Mouse (Mus musculus): ENCODE results near the gene Tomm70a. TPM values are rescaled to one million over a fixed set of nuclear protein-coding genes. Genes with fewer than 3 reads are reported as not detected.

Gene Tomm70a
- total RNA-seq (2021) = 10 to 100 TPM; 33.9 to 36.9 TPM
- long read RNA-seq, experiment 1, full-length matches to known transcripts = 47 of 54 reads
- long read RNA-seq, experiment 1, partial matches to known transcripts = 7 of 54 reads
- long read RNA-seq, experiment 1, other reads (novel, unspliced or antisense) = 0 of 54 reads
- long read RNA-seq, experiment 2, full-length matches to known transcripts = 74 of 88 reads
- long read RNA-seq, experiment 2, partial matches to known transcripts = 12 of 88 reads
- long read RNA-seq, experiment 2, other reads (novel, unspliced or antisense) = 2 of 88 reads

DNA sequence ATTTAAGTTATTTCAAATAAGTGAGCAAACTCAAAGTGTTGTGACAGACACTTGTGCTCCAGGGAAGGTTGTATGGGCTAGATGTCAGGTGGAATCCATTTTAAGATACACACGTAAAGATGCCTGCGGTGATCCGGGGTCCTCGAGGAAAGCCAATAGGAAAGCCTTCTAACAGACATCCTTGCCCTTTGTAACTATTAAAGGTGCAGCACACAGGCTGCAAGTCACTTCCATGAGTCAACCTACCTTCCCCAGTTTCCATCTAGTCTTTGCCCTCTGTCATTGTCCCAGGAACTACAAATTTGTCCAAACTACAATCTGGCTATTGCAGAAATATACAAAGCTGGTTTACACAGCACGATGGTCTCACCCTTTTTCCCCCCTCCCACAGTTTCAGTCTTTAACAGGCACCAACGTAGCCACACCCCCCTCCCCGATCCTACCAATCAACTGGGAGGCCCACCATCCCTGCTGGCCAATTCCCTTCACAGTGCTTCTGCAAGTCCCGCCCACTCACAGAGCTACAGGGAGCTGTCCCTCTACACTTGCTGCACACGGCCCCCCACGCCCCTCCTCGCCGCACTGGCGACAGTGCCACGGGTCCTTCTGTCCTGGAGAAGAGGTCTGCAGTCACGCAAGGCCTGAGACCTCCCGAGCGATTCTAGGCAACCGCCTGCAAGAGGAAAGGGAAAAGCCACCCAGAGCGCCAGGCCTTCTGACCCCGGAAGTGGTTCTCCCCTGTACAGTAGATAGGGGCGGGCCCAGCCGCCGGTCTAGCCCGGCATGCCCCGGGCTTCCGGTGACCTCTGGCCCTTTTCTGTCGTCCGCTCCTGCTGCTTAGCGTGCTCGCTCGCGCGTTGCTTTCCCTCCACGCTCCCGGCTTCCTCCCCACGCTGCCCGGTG lies at the start of gene Tomm70a:
Gene Tomm70a (plus strand): TSS at position 791 of the 903 bp plus-strand sequence.
- intact Hi-C loops (cut with DNase I; ENCODE audit: low total_unique reads) = no loop called here
- peak; percentile 94 for DNase-seq

GRCm38 (mm10) chr16:57075986-57076385 lies 45.5 kb upstream of the Tomm70a start:
- no peak for DNase-seq
- intact Hi-C loops (cut with DNase I; ENCODE audit: low total_unique reads) = no loop called here

DNA sequence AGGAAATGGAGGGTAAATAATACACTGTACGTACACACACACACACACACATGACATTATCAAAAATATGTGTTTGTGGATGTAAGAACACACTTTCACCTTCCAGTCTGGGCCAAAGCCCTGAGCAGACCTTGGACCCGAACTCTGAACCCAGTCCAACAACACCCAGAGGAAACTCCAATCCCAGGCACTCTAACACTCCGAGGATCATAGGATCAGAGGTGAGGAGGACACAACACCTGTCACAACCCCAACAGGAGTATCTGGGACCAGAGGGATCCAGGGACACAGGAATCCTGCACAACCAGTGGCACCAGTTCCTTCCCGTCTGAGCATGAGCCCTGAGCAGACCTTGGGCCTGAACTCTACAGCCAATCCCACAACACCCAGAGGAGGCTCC lies 41.9 kb upstream of the Tomm70a start:
- intact Hi-C loops (cut with DNase I; ENCODE audit: low total_unique reads) = no loop called here
- no peak for DNase-seq

GRCm38 (mm10) chr16:57092460-57092859 lies 29.0 kb upstream of the Tomm70a start:
- intact Hi-C loops (cut with DNase I; ENCODE audit: low total_unique reads) = loop anchor here (5.0 kb wide), 1 partner anchor 320 kb away; no protein-coding TSS in a partner anchor
- no peak for DNase-seq

GRCm38 (mm10) chr16:57092911-57093605 lies 28.4 kb upstream of the Tomm70a start:
- intact Hi-C loops (cut with DNase I; ENCODE audit: low total_unique reads) = loop anchor here (5.0 kb wide), 1 partner anchor 321 kb away; no protein-coding TSS in a partner anchor
- no peak for DNase-seq

DNA sequence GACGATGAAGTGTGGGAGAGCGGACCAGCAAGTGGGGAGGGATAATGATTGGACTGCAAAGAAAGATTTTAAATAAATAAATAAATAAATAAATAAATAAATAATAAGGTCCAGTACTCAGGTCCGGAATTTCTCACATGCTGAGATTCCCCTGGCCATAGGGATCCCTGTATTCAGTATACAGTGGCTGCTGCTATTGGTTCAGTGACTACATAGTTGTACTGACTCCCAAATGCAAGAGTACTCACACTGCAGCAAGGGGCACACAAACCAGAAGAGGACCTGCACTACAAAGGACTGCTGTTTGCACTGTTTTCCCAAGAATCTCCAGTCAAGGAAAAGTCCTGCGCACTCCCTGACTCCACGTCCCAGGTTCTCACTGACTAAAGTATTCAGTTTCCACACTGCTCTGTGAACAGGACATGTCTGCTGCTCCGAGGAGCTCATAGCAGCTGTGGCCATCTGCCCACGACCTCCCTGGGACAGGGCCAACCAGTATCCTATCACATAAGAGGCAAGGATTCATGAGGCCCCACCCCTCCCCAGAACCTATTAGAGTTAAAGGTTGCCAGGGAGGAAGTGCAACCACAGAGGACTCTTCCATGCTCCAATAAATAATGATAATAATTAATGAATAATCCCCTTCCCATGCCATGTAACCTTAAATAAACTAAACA lies 22.9 kb upstream of the Tomm70a start:
- no peak for DNase-seq
- intact Hi-C loops (cut with DNase I; ENCODE audit: low total_unique reads) = no loop called here

GRCm38 (mm10) chr16:57099572-57100237 lies 21.8 kb upstream of the Tomm70a start:
- DNase-seq = no peak
- intact Hi-C loops (cut with DNase I; ENCODE audit: low total_unique reads) = no loop called here

GRCm38 (mm10) chr16:57101174-57101573 lies 20.3 kb upstream of the Tomm70a start:
- intact Hi-C loops (cut with DNase I; ENCODE audit: low total_unique reads) = no loop called here
- no peak for DNase-seq

DNA sequence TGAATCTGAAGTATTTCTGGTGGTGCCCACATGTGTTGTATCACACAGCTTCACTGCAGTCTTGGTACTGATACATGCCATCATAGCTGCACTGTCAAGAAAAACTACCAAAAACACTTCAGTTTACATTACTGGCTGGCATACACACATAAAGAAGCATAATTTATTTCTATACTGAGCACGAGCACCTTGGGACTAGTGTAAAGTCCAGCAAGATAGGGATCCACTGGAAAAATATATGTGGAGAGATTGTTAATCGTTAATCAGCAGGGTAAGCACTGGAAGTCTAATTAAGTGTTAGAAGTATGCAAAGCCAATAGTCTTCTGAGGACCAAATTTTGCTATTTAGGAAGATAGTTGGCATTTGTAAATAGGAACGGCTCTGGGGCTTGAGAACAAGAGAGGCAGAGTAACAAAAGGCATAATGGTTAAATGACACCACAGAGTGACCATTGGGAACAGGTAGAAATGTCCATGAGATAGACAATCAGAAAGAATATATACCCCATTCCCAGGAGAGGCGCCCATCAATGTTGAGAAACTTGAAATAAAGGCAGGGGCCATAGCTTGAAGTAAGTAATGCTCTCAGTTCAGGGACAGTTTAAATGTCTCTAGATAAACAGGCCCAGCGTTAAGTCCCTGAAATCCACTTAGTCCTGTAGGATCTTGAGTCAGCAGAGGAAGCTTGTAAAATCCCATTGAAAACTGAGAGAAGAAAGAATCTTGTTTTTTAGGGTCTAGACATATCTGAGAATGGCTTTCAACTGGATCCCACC lies 15.1 kb upstream of the Tomm70a start:
- intact Hi-C loops (cut with DNase I; ENCODE audit: low total_unique reads) = no loop called here
- DNase-seq = no peak

DNA sequence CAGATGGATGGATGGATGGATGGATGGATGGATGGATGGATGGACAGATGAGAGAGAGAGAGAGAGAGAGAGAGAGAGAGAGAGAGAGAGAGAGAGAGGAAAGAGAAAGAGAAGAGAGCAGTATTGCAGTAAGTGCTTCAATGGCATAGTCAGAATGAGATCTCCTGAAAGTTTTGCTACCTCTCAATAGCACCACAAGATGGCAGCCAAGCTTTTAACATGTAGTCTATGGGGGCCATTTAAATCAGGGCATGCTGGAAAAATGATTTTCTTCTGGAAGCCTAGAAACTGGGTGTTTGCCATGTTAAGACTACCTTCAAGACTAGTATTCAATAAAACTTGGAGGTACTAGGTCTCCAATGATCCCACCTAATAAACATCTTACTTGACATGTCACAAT lies 5.4 kb upstream of the Tomm70a start:
- intact Hi-C loops (cut with DNase I; ENCODE audit: low total_unique reads) = no loop called here
- no peak for DNase-seq

DNA sequence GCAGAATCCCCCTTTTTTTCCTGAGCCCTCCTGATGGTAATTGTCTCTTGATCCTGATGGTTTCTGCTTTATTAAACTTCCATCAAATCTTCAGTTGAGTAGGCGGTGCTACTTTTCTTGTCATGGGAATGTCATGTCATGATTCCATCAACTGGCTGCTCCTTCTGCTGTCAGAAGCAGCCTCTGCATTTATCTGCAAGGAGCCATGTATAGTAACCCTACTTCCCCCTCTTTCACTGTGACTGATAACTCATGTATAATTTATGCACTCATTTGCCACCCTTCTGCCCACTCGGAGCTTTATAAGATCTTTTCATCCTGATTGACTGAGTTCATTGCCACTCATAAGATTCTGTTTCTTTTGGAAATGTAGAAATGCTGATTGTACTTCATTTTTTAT lies 3.9 kb upstream of the Tomm70a start:
- intact Hi-C loops (cut with DNase I; ENCODE audit: low total_unique reads) = no loop called here
- no peak for DNase-seq

GRCm38 (mm10) chr16:57121816-57122415 lies 413 bp downstream of the Tomm70a start:
- peak; percentile 19 for DNase-seq
- intact Hi-C loops (cut with DNase I; ENCODE audit: low total_unique reads) = no loop called here

DNA sequence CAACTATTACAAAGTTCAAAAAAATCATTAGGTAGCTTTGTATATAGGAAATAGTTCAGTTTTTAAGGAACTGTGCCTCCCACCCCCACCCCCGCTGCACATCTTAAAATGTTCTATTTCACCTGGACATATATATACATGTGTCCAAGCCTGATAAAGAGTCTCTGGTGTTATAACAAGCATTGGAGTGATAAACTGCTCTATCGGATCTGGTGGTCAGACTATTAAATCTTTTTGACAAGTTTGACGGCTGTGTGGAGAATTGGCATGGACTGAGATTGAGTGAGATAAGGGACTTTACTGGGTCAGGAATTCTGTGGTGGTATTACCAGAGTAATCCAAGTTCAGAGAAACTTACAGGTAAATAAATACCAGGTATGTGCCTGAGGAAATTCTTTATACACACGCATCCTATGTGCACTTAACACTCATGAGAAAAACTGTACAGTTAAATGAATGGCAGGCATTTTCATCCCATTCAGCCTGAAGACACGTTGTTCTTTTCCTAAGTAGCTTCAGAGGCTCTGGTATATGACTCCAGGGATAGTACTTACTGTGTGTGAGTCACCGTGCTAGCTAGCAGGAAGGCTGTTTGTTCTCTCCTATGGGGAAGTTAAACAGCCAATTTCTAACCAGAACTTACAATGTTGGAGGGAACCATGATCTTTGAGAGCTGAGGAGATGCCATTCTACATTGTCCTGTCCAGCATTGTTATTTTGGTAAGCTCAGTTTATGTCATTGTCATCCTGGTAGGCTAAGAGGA lies 1.4 kb downstream of the Tomm70a start:
- intact Hi-C loops (cut with DNase I; ENCODE audit: low total_unique reads) = no loop called here
- DNase-seq = no peak

- intact Hi-C loops (cut with DNase I; ENCODE audit: low total_unique reads) = no loop called here
- no peak for DNase-seq
Measured at GRCm38 (mm10) chr16:57126268-57126667, 4.8 kb downstream of the Tomm70a start.

DNA sequence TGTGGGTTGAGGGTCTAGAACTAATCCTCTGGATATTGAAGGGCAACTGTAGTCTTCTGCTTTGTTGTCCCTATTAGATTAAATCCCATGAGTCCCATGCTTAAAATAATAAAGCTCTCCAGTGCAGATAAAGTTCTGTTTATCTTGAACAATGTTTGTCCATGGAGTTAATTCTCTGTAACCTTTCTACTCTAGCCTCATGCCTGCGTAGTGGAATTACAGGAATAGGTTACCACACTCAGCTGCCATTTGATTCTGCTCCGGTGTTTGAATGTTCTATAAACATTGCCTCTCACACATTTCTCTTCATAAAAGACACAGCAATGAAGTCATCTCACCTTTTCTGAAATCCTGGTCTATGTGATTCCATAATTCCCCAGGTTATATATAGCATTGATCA lies 6.3 kb downstream of the Tomm70a start:
- intact Hi-C loops (cut with DNase I; ENCODE audit: low total_unique reads) = no loop called here
- no peak for DNase-seq

DNA sequence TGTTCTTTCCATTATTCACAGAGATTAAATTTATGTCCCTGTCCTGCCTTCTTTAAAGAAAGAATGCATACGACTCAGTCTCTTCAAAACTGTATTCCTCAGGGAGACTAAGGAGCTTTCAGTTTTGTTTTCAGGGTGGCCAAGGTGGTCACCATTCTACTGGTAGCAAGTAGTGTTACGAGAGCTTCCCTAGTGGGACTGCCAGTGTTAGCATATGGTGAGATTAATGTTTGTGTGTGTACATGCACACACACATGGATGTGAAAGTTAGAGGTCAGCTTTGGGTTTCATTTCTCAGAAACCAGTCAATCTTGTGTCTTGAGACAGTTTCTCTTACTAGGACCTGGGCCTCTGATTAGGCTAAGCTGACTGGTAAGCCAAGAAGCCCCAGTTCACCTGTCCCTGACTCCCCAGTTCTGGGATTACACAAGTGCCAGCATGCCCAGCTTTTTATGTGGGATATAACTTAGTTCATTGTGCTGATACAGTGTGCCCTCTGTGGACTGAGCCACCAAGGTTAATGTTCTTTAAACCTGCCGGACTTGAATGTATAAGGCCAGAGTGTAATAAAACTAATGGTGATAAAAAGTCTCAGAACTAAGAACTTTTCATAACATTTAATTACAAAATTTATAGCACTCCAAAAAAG lies 9.4 kb downstream of the Tomm70a start:
- no peak for DNase-seq
- intact Hi-C loops (cut with DNase I; ENCODE audit: low total_unique reads) = no loop called here

DNA sequence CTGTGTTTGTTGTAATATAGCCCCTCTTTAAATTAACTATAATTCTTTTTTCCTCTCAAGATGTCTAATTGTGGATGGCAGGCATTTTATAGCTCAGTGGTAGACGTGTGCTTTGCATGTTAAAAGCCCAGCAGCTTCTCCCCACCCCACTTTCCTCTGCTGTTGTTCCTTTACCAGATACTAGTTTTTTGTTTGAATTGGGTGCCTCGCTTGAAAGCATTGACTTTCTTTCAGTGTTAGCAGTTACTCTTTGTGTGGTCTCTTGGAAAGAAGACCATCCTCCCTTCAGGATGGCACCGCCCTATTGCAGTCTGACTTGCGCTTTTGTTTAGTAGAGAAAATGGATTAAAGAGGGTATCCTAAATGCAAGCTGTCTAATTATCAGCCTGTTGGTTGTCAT lies 10.0 kb downstream of the Tomm70a start:
- intact Hi-C loops (cut with DNase I; ENCODE audit: low total_unique reads) = no loop called here
- DNase-seq = no peak

Data from gastrocnemius, postnatal 14 days (tissue).